Mouse (Mus musculus) skeletal muscle tissue, adult 2 months (tissue): Measurements from ENCODE around the gene Dnajb12.

Source experiments
- DNase-seq: peaks from one replicate; pipeline ENCODE4 v3.0.0-alpha.2; 2012; ENCODE audit warnings: low read depth, low spot score

Gene Dnajb12

GRCm38 (mm10) chr10:59879255-59880028, at the start of gene Dnajb12:
Dnajb12 (plus strand) TSS chr10:59879556.
- DNase-seq = peak; percentile 93

GRCm38 (mm10) chr10:59829886-59830285, 49.5 kb upstream of the Dnajb12 start:
- DNase-seq = no peak

DNA sequence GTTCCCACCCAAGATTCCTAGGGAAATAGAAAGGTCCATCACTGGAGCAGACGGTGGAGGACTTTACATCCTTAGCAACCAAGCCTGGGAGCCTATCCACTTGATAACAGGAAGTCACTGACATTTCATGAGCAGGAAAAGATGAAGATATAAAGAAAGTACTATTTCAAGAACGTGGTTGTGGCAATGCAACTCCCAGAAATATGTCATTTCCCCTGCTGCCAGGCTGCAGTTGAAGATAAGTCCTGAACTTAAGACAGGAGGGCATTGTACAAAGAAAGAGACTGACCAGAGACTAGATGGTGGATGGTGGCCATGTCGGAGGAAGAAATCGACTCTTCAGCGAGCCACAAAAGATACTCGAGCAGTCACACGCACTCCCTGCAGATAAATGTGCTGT, 47.4 kb upstream of the Dnajb12 start:
- DNase-seq = no peak

DNA sequence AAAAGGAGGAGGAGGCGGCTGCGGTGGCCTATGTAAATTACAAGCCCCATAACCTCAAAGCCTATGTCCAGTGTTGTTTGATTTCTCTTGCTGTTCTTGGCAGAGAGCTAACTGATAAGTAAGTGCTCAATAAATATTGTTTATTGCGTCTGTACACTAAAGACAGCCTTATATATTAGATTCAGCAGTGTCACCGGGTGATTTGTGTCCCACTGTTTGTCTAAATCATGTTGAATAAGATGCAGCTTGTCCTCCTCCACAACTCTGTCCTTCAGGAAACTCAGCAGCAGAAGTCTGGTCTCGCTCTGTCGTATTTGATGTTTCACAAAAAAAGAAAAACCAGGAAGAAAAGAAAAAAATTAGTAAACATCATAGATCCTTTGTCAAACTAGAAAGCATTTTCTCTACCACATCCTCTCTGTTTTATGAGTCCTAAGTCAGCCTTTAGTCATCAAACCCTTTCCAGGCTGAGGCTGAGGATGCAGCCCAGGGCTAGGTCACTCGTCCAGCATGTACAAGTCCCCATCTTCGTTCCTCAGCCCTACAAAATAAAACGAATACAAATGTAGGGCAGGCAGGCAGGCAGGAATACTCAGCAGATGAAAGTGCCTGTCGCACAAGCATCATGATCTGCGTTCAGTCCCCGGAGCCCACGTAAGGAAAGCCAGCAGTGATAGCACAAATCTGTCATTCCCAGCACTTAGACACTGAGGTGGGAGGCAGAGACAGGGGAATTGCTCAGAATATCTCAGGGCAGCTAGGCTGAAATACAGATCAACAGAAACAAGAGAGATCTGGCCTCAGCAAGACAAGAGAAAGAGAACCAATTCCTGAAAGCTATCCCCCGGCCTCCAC, 43.8 kb upstream of the Dnajb12 start:
- DNase-seq = no peak

DNA sequence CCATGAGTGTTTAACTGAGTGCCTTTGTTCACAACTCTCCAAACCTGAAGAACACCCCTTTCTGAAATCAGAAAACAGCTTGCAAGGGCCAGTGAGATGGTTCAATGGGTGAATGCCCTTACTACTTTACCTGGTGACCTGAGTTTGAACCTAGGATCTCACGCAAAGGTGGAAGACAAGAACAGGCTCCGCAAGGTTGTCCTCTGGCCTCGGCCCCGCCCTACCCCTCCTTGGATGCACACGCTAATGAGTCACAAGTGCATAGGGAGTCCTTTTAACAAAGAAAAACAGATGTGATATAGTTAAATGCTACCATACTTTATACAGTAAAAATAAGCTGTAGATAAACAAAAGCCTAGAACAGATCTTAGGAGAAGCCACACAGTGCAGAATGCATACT, 41.9 kb upstream of the Dnajb12 start:
- no peak for DNase-seq

- DNase-seq = no peak
Observed at GRCm38 (mm10) chr10:59841434-59841833, 37.9 kb upstream of the Dnajb12 start.

GRCm38 (mm10) chr10:59843125-59843524, 36.2 kb upstream of the Dnajb12 start:
- peak; percentile 30 for DNase-seq

GRCm38 (mm10) chr10:59844686-59845085, 34.7 kb upstream of the Dnajb12 start:
- peak; percentile 87 for DNase-seq

DNA sequence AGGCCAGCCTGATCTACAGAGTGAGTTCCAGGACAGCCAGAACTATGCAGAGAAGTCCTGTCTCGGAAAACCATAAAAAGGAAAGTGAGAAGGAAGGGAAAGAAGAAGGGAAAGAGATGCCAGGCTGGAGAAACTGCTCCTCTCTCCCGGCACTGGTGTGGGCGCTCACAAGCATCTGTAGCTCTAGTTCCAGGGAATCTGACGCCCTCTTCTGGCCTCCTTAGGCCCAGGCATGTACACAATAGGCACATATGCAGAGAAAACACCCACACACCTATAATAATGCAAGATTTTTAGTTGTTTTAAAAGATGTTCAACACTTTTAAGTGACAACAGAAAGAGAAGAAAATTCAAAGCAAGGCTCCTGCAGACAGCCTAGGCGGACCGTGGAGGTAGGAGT, 32.9 kb upstream of the Dnajb12 start:
- DNase-seq = no peak

DNA sequence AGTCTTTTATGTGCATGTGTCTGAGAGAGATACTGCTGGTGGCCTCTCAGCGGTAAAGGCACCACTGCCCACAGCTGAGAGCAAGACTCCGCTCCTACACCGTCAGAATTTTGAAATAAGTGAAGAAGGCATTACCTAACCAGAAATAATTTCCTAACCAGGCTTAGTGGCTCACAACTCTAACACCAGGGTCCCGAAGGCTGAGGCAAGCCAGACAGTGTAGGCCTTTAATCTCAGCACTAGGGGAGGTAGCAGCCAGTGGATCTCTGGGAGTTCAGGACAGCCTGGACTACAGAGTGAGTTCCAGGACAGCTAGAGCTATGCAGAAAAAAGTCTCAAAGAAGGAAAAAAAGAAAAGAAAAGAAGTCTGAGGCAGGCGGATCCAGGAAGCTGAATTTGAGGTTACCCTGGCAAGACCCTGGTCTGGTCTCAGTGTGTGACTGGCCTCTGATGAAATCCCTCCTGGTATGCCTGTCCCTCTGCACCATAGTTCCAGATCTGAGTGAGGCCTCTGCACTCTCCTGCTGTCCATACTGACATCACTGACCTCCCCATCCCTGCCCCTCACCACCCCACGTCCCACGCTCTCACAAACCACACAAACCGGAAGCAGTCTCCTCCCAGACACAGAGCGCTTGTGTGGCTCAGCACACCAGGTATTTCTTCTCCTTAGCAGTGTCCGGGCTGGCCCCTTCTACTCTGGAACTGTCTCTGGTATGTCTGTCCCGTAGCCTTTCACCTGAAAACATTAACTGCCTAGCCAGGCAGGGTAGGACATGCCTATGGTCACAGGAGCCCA, 31.1 kb upstream of the Dnajb12 start:
- DNase-seq = no peak

- no peak for DNase-seq
Observed at GRCm38 (mm10) chr10:59848953-59849352, 30.4 kb upstream of the Dnajb12 start.

GRCm38 (mm10) chr10:59849371-59849770, 30.0 kb upstream of the Dnajb12 start:
- no peak for DNase-seq

DNA sequence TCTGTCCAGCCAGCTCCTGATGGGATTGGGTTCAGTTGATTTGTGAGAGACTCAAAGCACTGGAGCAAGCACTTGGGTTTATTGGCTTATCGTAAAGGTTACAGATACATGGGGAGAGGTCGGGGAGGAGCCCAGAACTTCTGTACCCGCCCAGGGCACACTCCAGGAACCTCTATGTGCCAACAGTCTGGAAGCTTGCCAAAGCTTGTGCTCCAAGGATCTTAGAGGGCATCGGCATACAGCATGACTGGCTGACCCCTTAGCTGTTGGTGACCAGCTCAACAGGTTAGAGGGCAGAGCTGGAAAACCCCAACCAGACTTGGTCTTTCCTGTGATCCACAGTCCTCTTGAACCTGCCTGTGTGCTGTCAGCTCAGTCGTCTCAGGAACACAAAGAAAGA, 22.2 kb upstream of the Dnajb12 start:
- DNase-seq = no peak

GRCm38 (mm10) chr10:59860684-59861083, 18.7 kb upstream of the Dnajb12 start:
- no peak for DNase-seq

DNA sequence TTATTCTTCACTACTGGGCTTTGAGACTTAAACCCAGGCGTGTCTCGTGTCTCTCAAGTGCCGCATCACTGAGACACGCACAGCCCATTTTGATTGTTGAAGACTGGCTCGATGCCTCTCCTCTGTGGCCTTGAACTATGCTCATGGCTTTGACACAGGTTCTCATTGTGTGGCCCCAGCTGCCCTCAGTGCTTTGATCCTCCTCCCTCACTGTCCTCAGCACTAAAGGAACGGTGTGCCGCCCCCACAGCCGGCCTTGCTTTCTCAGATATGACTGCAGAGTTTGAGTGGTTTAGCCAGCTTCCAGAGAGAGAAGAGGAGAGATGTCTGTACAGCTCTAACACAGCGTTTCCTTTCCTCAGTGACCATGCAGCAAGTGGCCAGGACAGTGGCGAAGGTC, 18.2 kb upstream of the Dnajb12 start:
- DNase-seq = no peak

DNA sequence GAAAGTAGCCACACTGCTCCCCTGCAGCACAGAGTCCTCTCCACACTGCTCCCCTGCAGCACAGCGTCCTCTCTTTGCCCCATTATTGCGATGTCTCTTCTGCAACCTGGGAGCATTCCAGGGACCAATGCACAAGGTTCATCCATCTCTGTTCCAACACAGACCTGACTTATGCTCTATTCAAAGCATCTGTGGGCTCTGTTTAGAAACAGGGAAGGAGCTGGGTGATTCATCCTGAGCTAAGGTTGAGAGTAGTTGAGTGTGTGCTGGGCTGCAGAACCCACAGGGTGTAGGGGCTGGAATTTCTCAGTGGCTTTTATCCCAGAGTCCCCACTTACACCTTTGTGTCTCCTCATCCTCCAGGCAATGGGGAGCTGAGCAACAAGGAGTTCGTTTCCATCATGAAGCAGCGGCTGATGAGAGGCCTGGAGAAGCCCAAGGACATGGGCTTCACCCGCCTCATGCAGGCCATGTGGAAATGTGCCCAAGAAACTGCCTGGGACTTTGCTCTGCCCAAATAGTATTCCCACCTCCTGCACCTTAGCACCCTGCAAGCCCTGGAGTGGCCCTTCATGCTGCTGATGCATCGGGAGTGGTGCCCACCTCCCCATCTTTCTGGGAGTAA, 16.4 kb upstream of the Dnajb12 start:
- DNase-seq = no peak

DNA sequence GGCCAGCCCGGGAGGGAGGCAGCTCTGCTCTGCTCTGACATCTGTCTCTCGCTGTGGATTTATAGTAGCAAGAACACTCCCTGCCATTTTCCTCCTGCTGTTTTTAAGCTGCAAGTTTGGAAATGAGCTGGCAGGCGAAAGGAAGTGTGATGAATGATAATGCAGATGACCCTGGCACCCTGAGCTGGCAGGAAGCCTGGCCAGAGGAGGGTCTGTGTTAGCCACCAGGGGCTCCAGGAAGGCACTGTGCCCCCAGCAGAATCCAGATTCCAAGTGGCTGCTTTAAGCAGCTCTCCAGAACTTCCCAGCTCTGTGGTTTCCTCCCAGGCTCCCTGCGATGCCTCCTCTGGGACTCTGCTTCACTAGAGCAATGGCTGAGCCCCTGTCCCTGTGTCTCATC, 15.7 kb upstream of the Dnajb12 start:
- no peak for DNase-seq

- no peak for DNase-seq
Observed at GRCm38 (mm10) chr10:59864232-59864875, 15.0 kb upstream of the Dnajb12 start.

- DNase-seq = peak; percentile 81
Observed at GRCm38 (mm10) chr10:59864884-59865726, 14.3 kb upstream of the Dnajb12 start.

- DNase-seq = no peak
Observed at GRCm38 (mm10) chr10:59868266-59868665, 11.1 kb upstream of the Dnajb12 start.
